Mouse (Mus musculus) frontal cortex, postnatal 10 days (tissue): ENCODE results near the gene Katnal1.
A peak's percentile ranks its signal among the peaks of the same experiment; 100 is the strongest.

Experiments
- DNase-seq, 2 experiments: peaks; one replicate each; pipeline ENCODE4 v3.0.0; 2022; ENCODE audit warnings: low spot score in 2 of 2, mixed read lengths in 1 of 2

Gene Katnal1

GRCm38 (mm10) chr5:148954314-148955060 is 25.4 kb upstream of the Katnal1 start:
- no peak for DNase-seq

DNA sequence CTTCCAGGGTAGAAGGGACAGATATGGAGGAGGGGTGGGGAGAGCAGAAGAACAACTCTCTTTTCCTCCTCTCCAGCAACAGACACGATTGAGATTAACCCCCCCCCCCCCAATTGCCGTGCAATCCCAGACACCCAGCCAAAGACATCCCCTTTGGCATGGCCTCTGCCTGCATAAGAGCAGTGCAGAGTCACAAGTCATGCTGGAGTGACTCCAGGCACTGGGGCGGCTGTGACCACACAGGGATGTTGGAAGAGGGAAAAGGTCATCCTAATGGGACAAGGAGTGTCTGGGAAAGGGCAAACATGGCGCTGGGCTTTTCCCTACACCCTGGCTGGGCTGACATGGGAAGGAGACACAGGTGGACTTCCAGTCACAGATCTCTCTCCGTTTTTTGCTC is 24.0 kb upstream of the Katnal1 start:
- DNase-seq: no peak

DNA sequence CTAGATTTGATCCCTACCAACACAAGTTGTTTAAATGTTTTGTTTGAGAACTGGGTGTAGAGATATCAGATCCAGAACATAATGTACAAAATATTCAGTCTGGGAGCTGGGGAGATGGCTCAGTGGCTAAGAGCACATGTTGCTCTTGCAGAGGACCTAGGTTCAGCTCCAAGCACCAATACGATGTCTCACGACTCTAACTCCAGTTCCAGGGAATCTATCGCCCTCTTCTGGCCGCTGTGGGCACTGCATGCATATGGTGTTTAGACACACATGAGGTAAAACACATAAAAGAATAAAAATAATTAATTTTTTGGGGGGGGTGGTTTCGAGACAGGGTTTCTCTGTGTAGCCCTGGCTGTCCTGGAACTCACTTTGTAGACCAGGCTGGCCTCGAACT is 23.3 kb upstream of the Katnal1 start:
- no peak for DNase-seq

DNA sequence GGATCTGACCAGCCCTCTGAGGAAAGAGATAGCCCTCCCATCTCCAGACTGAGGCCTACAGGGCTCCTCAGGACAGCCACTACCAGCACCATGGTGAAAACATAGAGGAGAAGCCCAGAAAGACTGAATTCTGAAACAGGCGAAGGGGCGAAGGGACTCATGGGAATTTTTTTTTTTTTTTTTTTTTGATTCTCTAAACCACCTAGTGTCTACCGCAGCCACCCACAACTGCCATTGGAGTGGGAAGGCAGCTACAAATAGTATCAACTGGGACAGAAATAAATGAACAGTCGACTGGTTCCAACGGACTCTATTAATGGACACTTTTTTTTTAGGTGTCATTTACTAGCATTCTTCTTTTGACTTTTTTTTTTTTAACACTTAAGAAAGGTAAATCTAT is 22.2 kb upstream of the Katnal1 start:
- no peak for DNase-seq

GRCm38 (mm10) chr5:148950064-148950463 is 20.9 kb upstream of the Katnal1 start:
- no peak for DNase-seq

DNA sequence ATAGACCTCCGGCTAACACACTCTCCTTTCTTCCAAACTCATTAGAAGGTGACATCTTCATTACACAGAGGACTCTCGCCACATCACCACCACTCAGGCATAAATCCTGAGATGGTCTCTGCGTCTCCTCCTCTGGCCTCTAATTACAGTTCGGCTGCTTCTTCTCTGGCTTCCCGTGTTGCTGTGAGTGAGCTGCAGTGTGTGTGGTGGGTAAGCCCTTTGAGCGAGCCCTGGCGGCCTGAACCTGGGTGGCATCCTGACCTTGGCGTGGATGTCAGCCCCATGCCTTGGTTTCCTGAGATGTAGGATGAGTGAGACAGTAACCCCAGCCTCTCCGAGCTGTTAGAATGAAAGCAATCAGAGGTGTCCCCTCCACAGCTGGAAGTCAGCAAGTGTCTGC is 19.5 kb upstream of the Katnal1 start:
- no peak for DNase-seq

- no peak for DNase-seq
These were observed 18.3 kb upstream of the Katnal1 start for GRCm38 (mm10) chr5:148947412-148947811.

GRCm38 (mm10) chr5:148946787-148947186 is 17.7 kb upstream of the Katnal1 start:
- no peak for DNase-seq

GRCm38 (mm10) chr5:148945735-148946134 is 16.6 kb upstream of the Katnal1 start:
- no peak for DNase-seq

- DNase-seq: no peak
These were observed 14.9 kb upstream of the Katnal1 start for GRCm38 (mm10) chr5:148944024-148944423.

- DNase-seq: no peak
These were observed 14.3 kb upstream of the Katnal1 start for GRCm38 (mm10) chr5:148943444-148943843.

GRCm38 (mm10) chr5:148942957-148943356 is 13.8 kb upstream of the Katnal1 start:
- DNase-seq: no peak

GRCm38 (mm10) chr5:148942305-148942704 is 13.2 kb upstream of the Katnal1 start:
- DNase-seq: no peak

DNA sequence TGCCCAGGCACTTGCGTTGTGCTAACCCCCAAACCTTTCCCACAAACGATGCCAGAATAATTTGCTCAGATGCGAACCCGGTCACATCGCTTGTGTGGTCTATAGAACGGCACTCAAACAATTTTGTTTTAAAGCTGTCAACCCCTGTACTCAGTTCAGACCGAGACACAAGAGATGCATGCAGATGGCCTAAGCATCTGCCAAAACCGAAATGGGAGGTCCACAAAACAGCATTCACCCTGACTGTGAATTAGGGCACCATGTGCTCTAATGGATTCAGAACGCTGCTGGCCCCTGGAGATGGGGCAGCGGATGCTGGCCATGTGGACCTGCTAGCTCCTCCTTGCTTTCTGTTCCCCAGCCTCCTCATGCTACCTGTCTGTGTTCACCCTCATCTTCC is 12.7 kb upstream of the Katnal1 start:
- DNase-seq: no peak

- DNase-seq: no peak
These were observed 10.8 kb upstream of the Katnal1 start for GRCm38 (mm10) chr5:148939948-148940382.

GRCm38 (mm10) chr5:148936516-148936951 is 7.4 kb upstream of the Katnal1 start:
- no peak for DNase-seq

GRCm38 (mm10) chr5:148935871-148936270 is 6.8 kb upstream of the Katnal1 start:
- DNase-seq: no peak

DNA sequence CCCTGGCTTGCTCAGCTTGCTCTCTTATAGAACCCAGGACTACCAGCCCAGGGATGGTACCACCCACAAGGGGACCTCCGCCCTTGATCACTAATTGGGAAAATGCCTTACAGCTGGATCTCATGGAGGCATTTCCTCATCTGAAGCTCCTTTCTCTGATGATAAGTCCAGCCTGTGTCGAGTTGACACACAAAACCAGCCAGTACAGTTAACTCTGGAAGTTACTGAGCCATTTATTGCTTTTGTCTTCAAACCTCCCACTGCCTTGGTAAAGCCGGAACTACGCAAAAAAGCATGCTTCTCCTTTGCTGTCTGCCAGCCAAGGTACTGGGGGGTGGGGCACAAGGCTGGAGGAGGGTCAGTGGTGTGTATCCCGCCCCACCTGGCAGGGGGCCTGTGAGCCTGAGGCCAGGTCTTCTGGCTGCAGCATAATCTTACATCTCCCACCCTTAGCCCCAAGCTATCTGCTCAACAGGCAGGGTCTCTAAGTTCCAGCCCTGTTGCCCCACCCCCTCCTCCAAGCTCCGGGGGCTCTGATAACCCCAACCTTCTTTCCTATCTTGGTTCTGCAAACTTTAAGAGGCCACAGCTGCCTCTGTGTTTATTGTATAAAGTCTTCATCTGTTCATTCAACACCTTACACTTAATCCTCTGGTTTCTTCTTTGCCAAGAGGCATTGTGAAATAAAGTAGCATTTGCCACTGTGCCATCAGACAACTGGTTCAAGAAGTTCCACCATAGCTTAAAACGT is 6.1 kb upstream of the Katnal1 start:
- DNase-seq: no peak

DNA sequence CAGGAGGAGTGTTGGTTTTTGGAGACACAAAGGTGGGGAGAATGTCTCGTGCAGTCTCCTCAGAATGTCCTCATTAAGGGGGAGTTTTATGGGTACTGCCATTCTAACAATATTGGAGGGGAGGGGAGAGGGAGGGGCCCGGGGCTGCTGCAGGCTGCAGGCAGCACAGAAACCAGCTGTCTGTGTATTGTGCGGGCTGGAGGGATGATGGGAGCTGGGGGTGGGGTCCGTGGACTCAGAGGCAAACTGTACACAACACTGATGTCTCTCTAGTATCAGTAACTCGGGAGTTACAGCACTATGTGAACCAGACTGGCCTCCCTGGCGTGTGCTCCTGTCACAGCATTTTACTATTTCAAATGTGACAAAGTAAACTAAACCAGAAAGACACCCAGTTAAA is 5.3 kb upstream of the Katnal1 start:
- no peak for DNase-seq

GRCm38 (mm10) chr5:148933767-148934166 is 4.6 kb upstream of the Katnal1 start:
- DNase-seq: no peak

- DNase-seq: no peak
These were observed 2.2 kb upstream of the Katnal1 start for GRCm38 (mm10) chr5:148931301-148931700.

DNA sequence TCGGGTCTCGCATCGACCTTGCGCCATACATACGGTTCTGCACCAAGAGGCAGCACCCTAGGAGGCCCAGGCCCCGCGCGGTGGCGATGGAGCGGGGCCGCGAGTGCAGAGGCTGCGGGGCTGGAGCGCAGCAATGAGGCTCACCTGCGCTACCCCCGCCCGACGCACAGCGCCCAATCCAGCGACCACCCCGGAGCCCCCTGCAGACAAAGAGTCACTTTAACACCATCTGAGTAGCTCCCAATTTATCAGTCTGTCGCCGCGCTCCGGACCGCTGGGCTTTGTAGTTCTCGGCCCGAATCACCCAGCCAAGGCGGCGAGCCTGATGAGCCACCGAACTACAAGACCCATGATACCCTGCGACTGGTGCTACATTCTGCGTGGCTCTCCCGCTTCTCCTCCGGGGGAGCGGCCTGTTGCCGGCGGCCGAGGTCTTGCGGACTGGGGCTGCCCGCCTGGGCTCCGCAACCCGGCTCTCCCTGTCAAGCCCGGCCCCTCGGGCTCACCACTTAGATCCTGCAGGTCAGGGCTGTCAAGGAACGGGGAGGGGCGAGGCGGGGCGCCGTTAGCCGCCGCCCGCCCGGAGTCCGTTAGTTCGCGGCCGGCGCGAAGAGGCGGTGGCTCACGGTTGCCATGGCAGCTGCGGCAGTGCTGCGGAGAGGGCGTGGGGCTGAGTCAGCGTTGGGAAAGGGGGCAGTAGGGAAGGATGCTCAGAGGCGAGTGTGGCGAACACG is 571 bp downstream of the Katnal1 start:
- peak; percentile 90 to 94 for DNase-seq
